Mouse (Mus musculus) forebrain, embryonic 16.5 days (tissue): Measurements from ENCODE around the gene Nalcn. TPM values are rescaled to one million over a fixed set of nuclear protein-coding genes. Genes with fewer than 3 reads are reported as not detected.

Experiments
- ATAC-seq: fragments of 200-750 bp; cut with Nextera tagmentation; 2 replicates; pipeline ENCODE4 v1.8.0; 2017; ENCODE audit warnings: mild to moderate bottlenecking, moderate library complexity
- H3K27ac ChIP-seq: fragments of 300-500 bp; sonication (generic); 2 replicates; pipeline ENCODE4 v1.5.1; 2014; ENCODE audit warnings: low read length, control low read depth
- H3K27me3 ChIP-seq: fragments of 300-500 bp; sonication (generic); replicated peaks from 2 replicates; pipeline ENCODE4 v1.6.1; 2014; ENCODE audit warnings: low read length; ENCODE audit not compliant: control insufficient read depth, insufficient read depth
- H3K36me3 ChIP-seq: fragments of 300-500 bp; sonication (generic); 2 replicates; pipeline ENCODE4 v1.6.1; 2014; ENCODE audit not compliant: control insufficient read depth, insufficient read depth
- H3K4me1 ChIP-seq: fragments of 300-500 bp; sonication (generic); replicated peaks from 2 replicates; pipeline ENCODE4 v1.6.1; 2014; ENCODE audit warnings: low read length; ENCODE audit not compliant: control insufficient read depth, insufficient read depth
- H3K4me2 ChIP-seq: fragments of 300-500 bp; sonication (generic); 2 replicates; pipeline ENCODE4 v1.6.1; 2014; ENCODE audit warnings: mild to moderate bottlenecking, low read length, control low read depth
- H3K4me3 ChIP-seq: fragments of 300-500 bp; sonication (generic); replicated peaks from 2 replicates; pipeline ENCODE4 v1.5.1; 2014; ENCODE audit warnings: mild to moderate bottlenecking, low read length, control low read depth
- H3K9ac ChIP-seq: fragments of 300-500 bp; sonication (generic); replicated peaks from 2 replicates; pipeline ENCODE4 v1.6.1; 2014; ENCODE audit warnings: low read depth, low read length, control low read depth
- H3K9me3 ChIP-seq: fragments of 300-500 bp; sonication (generic); 2 replicates; pipeline ENCODE4 v1.6.1; 2016; ENCODE audit warnings: low read length; ENCODE audit not compliant: control insufficient read depth
- WGBS: fragments of 180-500 bp; shearing (Covaris S2); extraction: QIAGEN DNeasy Blood & Tissue Kit; methylation state at CpG from one replicate; pipeline ENCODE4 v1.1.7; 2014; 5-methylcytosine and 5-hydroxymethylcytosine counted together
- polyA plus RNA-seq: library from polyadenylated mRNA; unstranded; fragments of >200 nt; fragmentation: Nextera tagmentation; extraction: Ambion mirVana; gene quantifications from 2 replicates; pipeline ENCODE4 v1.2.1, GENCODE M21; 2015

The Nalcn gene
- polyA plus RNA-seq, 1 experiment from 2014 or later = 9.6 TPM

DNA sequence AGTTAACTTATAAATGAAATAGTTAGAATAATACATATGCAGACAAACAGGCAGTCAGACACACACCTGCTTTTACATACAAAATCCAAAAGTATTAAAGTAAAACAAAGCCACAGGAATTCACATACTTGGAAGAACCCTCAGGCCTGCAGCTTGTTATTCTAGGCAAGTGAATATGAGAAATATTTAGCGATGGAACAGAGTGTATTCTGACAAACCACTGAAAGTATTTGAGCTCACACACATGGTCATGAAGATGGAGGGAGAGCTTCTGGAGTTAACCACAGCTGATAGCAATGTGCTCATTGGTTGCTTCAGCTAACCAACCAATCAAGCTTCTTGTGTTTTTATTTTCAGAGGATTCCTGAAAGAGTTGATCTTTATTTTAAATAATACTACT lies 93.9 kb downstream of the Nalcn start:
- no peaks in the 10 kb centered on the region for H3K9me3 ChIP-seq
- no peak overlapping the region for H3K9ac ChIP-seq
- H3K36me3 ChIP-seq = no peaks in the 10 kb centered on the region
- no peak overlapping the region for H3K27ac ChIP-seq
- H3K27me3 ChIP-seq = no peaks in the 10 kb centered on the region
- no peak for ATAC-seq
- H3K4me3 ChIP-seq = no peak overlapping the region
- no peak overlapping the region for H3K4me2 ChIP-seq
- no peaks in the 10 kb centered on the region for H3K4me1 ChIP-seq
- 84% methylated on average over 1 of the region's 1 CpGs for WGBS

DNA sequence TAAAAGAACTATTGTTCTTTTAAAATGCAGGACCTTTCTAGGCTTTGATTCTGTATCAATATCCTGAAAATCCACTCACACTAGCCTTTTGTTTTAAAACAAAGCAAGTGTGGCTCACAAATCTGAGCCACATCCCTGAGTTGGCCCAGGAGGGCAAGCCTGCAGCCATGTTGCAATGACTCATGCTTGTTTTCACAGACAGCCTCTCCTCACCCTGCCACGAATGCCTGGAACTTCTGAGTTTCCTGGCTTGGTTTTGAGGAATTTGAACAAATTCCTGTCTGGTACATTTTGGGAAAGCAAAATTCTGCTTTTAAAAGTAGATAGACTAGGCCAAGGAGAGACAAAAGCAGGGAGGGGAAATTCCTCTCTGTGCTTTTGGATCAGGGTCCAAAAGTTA lies 95.7 kb downstream of the Nalcn start:
- Histone ChIP-seq H3K9ac (no peak overlapping the region), H3K27me3 (no peaks in the 10 kb centered on the region), H3K9me3 (no peaks in the 10 kb centered on the region), H3K4me3 (no peak overlapping the region), H3K27ac (no peak overlapping the region), H3K4me2 (no peak overlapping the region), H3K36me3 (no peaks in the 10 kb centered on the region), H3K4me1 (no peaks in the 10 kb centered on the region)
- 3% methylated on average over 1 of the region's 1 CpGs for WGBS
- ATAC-seq = 0 out of 2 replicates have a peak, but pooled peaks have one; percentile 55

DNA sequence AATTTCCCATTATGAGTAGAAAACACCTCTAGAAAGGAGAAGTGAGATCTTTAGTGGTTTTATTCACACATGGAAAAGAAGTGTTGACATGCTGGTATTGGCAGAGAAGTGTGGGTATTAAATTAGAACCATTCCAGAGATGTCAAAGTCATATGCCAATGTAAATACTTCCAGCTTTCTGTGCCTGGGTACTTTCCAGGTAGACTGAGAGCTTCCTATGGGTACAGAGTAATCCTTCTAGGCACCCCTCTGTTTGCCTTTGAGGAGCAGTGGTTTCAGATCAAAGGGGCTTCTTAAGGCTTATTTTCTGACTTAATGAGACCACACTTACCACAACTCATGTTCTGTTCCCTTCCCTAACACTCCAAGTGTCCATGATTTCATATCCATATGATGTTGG lies 97.8 kb downstream of the Nalcn start:
- Histone ChIP-seq H3K9ac (no peak overlapping the region), H3K4me3 (no peak overlapping the region), H3K27me3 (no peaks in the 10 kb centered on the region), H3K9me3 (no peaks in the 10 kb centered on the region), H3K27ac (no peak overlapping the region), H3K4me2 (no peak overlapping the region), H3K36me3 (no peaks in the 10 kb centered on the region), H3K4me1 (no peaks in the 10 kb centered on the region)
- 0 out of 2 replicates have a peak, but pooled peaks have one; percentile 52 for ATAC-seq

DNA sequence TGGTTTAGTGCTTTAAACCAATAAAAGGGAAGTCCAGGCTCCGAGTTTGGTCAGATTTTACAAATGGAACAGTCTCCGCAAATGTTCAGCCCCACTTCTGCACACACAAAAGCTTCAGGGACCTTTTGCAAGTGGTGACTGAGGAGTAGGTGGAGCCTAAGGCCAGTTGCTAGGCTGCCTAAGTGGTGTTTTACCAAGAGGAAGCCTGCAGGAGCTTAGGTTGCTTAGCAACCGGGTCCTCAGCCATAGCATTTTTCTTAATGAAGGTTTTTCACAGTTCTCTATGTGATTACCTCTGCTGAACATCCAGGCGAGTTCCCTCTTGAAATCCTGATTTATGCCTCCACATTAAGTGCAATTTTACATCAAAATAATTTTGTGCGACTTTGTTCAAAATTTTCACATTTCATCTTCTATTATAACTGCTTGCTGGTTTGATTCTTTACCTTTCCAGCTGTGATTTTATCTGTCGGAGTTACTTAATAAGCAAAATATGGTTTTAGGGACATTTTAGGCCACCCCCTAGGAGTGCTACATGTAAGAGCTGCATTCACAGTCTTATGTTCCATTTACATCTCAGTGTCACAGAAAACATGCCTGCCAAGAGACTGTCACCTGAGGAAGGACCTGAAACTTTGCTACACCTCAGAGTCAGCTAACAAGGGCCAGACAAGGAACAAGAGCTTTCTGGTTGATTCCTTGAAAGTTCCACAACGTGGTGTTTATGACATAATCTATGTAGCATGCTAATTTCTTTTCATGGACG lies 113.4 kb downstream of the Nalcn start:
- Histone ChIP-seq H3K4me1 (peaks cover 6% of the 10 kb centered on the region), H3K36me3 (no peaks in the 10 kb centered on the region), H3K27ac (peak overlapping the region; percentile 60), H3K4me3 (no peak overlapping the region), H3K4me2 (no peak overlapping the region), H3K9me3 (no peaks in the 10 kb centered on the region), H3K9ac (no peak overlapping the region), H3K27me3 (no peaks in the 10 kb centered on the region)
- peak; percentile 99 for ATAC-seq
- WGBS = 6% methylated on average over 8 of the region's 8 CpGs

DNA sequence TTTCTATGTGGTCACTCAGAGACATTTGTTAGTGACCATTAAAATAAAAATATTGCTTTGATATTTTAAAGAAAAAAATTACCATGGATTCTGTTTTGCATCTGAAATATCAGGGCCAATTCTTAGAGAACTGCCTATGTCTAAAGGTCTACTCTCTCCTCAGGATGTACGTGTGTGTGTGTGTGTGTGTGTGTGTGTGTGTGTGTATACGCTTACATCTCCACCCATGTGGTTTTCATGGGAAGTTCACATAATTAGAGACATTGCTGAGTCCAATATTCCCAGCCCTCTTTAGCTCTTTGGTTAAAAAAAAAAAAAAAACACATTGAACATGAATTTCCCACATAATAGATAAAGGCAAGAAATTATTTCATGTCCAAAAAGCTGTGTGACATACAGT lies 114.0 kb downstream of the Nalcn start:
- Histone ChIP-seq H3K9ac (no peak overlapping the region), H3K27ac (peak overlapping the region; percentile 49; the same call in 1 of the 2 replicates), H3K4me2 (no peak overlapping the region), H3K27me3 (no peaks in the 10 kb centered on the region), H3K4me3 (no peak overlapping the region), H3K9me3 (no peaks in the 10 kb centered on the region), H3K36me3 (no peaks in the 10 kb centered on the region), H3K4me1 (peaks cover 6% of the 10 kb centered on the region)
- ATAC-seq = peak; percentile 44
- WGBS = 6% methylated on average over 2 of the region's 2 CpGs

DNA sequence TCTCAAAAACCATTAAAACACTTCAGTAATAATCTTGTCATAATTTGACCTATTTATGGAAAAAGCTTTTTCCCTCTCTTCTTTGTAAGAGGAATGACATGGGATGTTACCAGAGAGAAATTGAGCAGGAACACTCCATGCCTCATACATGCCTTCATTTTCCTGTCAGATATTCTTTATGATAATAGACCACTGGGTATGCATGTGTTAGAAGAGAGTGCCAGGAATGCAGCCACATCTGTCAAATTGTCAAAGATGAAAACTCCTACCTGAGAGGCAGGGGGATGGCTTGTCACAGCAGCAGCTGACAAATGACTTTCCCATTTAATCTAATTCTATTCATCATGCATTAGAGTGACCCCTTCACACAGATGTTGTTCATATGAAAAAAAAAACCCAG lies 131.4 kb downstream of the Nalcn start:
- H3K4me2 ChIP-seq = no peak overlapping the region
- no peak overlapping the region for H3K9ac ChIP-seq
- H3K9me3 ChIP-seq = no peaks in the 10 kb centered on the region
- no peak overlapping the region for H3K27ac ChIP-seq
- no peaks in the 10 kb centered on the region for H3K27me3 ChIP-seq
- peak; percentile 79 for ATAC-seq
- no peak overlapping the region for H3K4me3 ChIP-seq
- H3K4me1 ChIP-seq = no peaks in the 10 kb centered on the region
- no peaks in the 10 kb centered on the region for H3K36me3 ChIP-seq

DNA sequence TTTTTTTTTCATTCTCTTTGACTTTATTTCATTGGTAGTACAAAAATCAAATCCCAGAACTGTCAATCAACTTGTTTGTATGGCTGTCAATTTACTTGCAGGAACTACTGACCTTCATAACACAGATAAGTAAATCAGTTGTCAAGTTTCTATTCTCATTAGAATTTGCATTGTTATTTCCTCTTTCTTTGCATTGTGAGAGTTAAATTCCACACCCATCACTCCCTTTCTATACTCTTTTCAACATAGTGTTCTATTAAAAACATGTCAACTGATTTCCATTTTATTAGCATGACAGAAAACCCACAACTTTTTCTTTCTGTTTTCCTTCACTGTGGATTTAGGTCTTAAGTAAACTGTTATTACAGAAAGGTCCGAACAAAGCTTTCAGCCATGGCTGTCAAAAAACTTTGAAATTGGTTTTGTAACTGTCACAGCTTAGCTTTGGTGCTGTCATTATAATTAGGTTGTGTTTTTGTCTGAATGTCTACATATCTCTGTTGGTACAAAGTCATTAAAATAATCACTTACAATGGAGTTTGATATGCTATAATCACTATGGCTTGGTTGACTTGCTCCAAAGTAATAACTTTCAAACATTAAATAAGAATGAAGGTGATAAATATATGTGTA lies 138.3 kb downstream of the Nalcn start:
- no peak overlapping the region for H3K9ac ChIP-seq
- no peak for ATAC-seq
- H3K27ac ChIP-seq = no peak overlapping the region
- no peak overlapping the region for H3K4me2 ChIP-seq
- no peaks in the 10 kb centered on the region for H3K36me3 ChIP-seq
- WGBS = 51% methylated on average over 1 of the region's 1 CpGs
- no peaks in the 10 kb centered on the region for H3K27me3 ChIP-seq
- H3K4me1 ChIP-seq = no peaks in the 10 kb centered on the region
- no peak overlapping the region for H3K4me3 ChIP-seq
- H3K9me3 ChIP-seq = no peaks in the 10 kb centered on the region

DNA sequence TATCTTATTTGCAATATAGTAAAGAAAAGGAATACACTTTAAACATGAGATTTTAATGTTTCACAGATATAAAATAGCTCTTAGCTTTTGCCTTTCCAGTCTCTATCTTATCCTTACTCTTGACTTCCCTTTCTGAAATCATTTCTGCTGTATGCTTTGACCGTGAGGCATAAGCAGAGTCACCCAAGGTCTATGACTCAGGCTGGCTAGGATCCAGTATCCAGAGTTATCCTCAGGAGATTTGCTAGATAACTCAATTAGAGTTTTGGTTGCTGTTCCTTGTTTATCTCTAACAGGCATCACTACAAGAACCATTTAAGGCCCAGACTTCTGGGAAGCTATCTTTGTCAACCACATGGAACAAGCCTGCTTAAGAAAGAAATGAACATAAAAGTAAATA lies 164.9 kb downstream of the Nalcn start:
- H3K4me2 ChIP-seq = no peak overlapping the region
- H3K4me1 ChIP-seq = no peaks in the 10 kb centered on the region
- H3K4me3 ChIP-seq = no peak overlapping the region
- no peak for ATAC-seq
- WGBS = 83% methylated on average over 1 of the region's 1 CpGs
- H3K27me3 ChIP-seq = no peaks in the 10 kb centered on the region
- H3K36me3 ChIP-seq = no peaks in the 10 kb centered on the region
- no peak overlapping the region for H3K27ac ChIP-seq
- no peak overlapping the region for H3K9ac ChIP-seq
- no peaks in the 10 kb centered on the region for H3K9me3 ChIP-seq

DNA sequence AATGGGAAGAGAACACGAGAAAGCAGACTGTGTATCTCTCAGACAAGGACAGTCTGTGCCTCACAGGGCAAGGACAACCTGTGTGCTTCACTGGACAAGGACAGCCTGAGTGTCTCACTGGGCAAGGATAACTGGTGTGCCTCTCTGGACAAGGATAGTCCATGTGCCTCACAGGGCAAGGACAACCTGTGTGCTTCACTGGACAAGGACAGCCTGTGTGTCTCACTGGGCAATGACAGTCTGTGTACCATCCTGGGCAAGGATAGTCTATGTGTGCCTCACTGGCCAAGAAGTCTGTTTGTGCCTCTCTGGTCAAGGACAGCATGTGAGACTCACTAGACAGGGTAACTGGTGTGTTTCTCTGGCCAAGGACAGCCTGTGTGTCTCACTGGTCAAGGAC lies 180.9 kb downstream of the Nalcn start:
- WGBS = 81% methylated on average over 1 of the region's 1 CpGs
- no peaks in the 10 kb centered on the region for H3K27me3 ChIP-seq
- no peaks in the 10 kb centered on the region for H3K36me3 ChIP-seq
- H3K27ac ChIP-seq = no peak overlapping the region
- H3K4me1 ChIP-seq = no peaks in the 10 kb centered on the region
- H3K9me3 ChIP-seq = no peaks in the 10 kb centered on the region
- H3K4me2 ChIP-seq = no peak overlapping the region
- H3K4me3 ChIP-seq = no peak overlapping the region
- ATAC-seq = no peak
- H3K9ac ChIP-seq = no peak overlapping the region
